Mouse (Mus musculus) forebrain, embryonic 14.5 days (tissue): ENCODE results near the gene Slc39a11. TPM values are rescaled to one million over a fixed set of nuclear protein-coding genes. Genes with fewer than 3 reads are reported as not detected.

ENCODE experiments used
- ATAC-seq: fragments of 200-750 bp; cut with Nextera tagmentation; 2 replicates; pipeline ENCODE4 v1.8.0; 2017; ENCODE audit warnings: mild to moderate bottlenecking, moderate library complexity
- DNase-seq: peaks from one replicate; pipeline ENCODE4 v3.0.0-alpha.2; 2015; ENCODE audit warnings: low spot score
- H3K27ac ChIP-seq: fragments of 300-500 bp; sonication (generic); 2 replicates; pipeline ENCODE4 v1.5.1; 2014; ENCODE audit warnings: low read depth, mild to moderate bottlenecking, control low read depth, low read length, moderate library complexity
- H3K27me3 ChIP-seq: fragments of 300-500 bp; sonication (generic); replicated peaks from 2 replicates; pipeline ENCODE4 v1.6.1; 2014; ENCODE audit warnings: low read length, control low read depth, mixed read lengths; ENCODE audit not compliant: control insufficient read depth, insufficient read depth
- H3K36me3 ChIP-seq: fragments of 300-500 bp; sonication (generic); 2 replicates; pipeline ENCODE4 v1.6.1; 2014; ENCODE audit warnings: low read length, control low read depth; ENCODE audit not compliant: control insufficient read depth, insufficient read depth
- H3K4me1 ChIP-seq: fragments of 300-500 bp; sonication (generic); 2 replicates; pipeline ENCODE4 v1.6.1; 2014; ENCODE audit warnings: antibody characterized with exemption, low read length, control low read depth; ENCODE audit not compliant: control insufficient read depth, insufficient read depth
- H3K4me2 ChIP-seq: fragments of 300-500 bp; sonication (generic); 2 replicates; pipeline ENCODE4 v1.6.1; 2014; ENCODE audit warnings: mild to moderate bottlenecking, control low read depth, low read length
- H3K4me3 ChIP-seq: fragments of 300-500 bp; sonication (generic); 2 replicates; pipeline ENCODE4 v1.5.1; 2014; ENCODE audit warnings: low read depth, low read length, control low read depth
- H3K9ac ChIP-seq: fragments of 300-500 bp; sonication (generic); 2 replicates; pipeline ENCODE4 v1.6.1; 2014; ENCODE audit warnings: mild to moderate bottlenecking, low read length, control low read depth, moderate library complexity
- H3K9me3 ChIP-seq: fragments of 300-500 bp; sonication (generic); replicated peaks from 2 replicates; pipeline ENCODE4 v1.6.1; 2016; ENCODE audit warnings: low read length, control low read depth, mixed read lengths; ENCODE audit not compliant: control insufficient read depth
- WGBS: fragments of 180-500 bp; shearing (Covaris S2); extraction: QIAGEN DNeasy Blood & Tissue Kit; methylation state at CpG from one replicate; pipeline ENCODE4 v1.1.7; 2014; 5-methylcytosine and 5-hydroxymethylcytosine counted together
- polyA plus RNA-seq: library from polyadenylated mRNA; unstranded; fragments of >200 nt; fragmentation: Nextera tagmentation; extraction: Ambion mirVana; gene quantifications from 2 replicates; pipeline ENCODE4 v1.2.1, GENCODE M21; 2014

Gene Slc39a11
- polyA plus RNA-seq, 1 experiment from 2014 or later, result 29.5 TPM

DNA sequence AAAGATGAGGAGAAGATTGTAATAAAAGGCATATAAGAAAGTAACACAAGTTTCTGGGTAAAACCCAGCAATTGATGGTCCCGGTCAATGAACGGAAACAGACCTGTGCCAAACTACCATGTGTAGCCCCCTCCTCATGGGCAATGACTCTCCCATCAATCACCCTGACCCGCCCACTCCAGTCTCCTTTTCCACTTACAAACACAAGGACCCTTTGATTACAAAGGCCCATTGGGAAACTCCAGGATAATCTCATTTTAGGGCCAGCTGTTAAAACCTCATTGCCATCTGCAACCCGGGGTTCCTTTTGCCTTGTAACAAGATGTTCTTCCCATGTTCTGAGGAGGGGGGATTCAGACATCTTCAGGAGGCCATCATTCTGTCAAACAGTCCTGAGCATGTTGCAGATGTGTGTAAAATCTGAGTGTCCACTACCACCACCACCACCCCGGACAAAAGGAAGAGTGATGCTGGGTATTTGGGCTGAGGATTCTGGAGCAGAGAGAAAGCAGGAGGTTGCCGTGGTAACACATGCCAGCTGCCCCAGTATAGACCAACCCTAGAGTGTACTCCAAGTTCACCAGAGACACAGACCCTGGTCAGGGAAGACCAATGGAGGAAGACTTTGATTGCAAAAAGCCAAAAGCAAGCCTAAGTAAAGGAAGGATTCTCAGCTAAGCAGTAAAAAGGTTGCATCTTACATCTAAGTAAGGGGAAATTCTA lies 419.3 kb downstream of the Slc39a11 start:
- Histone ChIP-seq H3K4me2 (no peak overlapping the region), H3K27ac (no peak overlapping the region), H3K4me3 (no peak overlapping the region), H3K9me3 (no peaks in the 10 kb centered on the region), H3K36me3 (no peaks in the 10 kb centered on the region), H3K4me1 (peaks cover 11% of the 10 kb centered on the region), H3K9ac (no peak overlapping the region), H3K27me3 (no peaks in the 10 kb centered on the region)
- 63% methylated on average over 6 of the region's 6 CpGs for WGBS
- DNase-seq, result peak; percentile 18
- peak; percentile 57; the same call in 1 of the 2 replicates for ATAC-seq

DNA sequence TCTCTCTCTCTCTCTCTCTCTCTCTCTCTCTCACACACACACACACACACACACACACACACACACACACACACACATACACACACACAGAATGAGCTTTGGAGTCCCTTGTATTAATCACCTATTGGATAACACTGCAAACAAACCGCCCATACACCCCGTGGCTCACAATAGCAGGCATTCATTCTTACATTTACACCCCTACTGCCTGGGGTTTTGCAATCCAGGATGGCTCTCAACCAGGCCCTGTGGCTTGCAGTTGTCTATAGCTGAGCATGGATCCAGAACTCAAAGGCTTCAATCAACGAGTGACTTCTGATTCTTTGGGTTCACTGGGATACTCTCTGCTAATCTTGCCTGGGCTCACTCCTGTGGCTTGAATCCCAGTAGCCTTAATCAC lies 424.1 kb downstream of the Slc39a11 start:
- 27% methylated on average over 3 of the region's 3 CpGs for WGBS
- no peak overlapping the region for H3K4me2 ChIP-seq
- no peaks in the 10 kb centered on the region for H3K9me3 ChIP-seq
- H3K36me3 ChIP-seq, result no peaks in the 10 kb centered on the region
- no peak overlapping the region for H3K4me3 ChIP-seq
- ATAC-seq (no peak), DNase-seq (no peak)
- peaks cover 13% of the 10 kb centered on the region for H3K4me1 ChIP-seq
- no peak overlapping the region for H3K27ac ChIP-seq
- H3K27me3 ChIP-seq, result 0 out of 2 replicates have a peak, but pooled peaks cover 2% of the 10 kb centered on the region
- no peak overlapping the region for H3K9ac ChIP-seq

- Histone ChIP-seq H3K9ac (no peak overlapping the region), H3K4me3 (no peak overlapping the region), H3K36me3 (no peaks in the 10 kb centered on the region), H3K9me3 (no peaks in the 10 kb centered on the region), H3K27ac (no peak overlapping the region), H3K4me1 (peaks cover 9% of the 10 kb centered on the region), H3K4me2 (no peak overlapping the region), H3K27me3 (0 out of 2 replicates have a peak, but pooled peaks cover 4% of the 10 kb centered on the region)
- WGBS, result 74% methylated on average over 4 of the region's 4 CpGs
- ATAC-seq, result no peak
- no peak for DNase-seq
Observed at GRCm38 (mm10) chr11:113223756-113224323, 426.0 kb downstream of the Slc39a11 start.

GRCm38 (mm10) chr11:113221267-113222195 lies 428.3 kb downstream of the Slc39a11 start:
- Histone ChIP-seq H3K4me2 (peak overlapping the region; percentile 1; the same call in 1 of the 2 replicates), H3K27me3 (0 out of 2 replicates have a peak, but pooled peaks cover 4% of the 10 kb centered on the region), H3K4me3 (no peak overlapping the region), H3K27ac (peak overlapping the region; percentile 10; the same call in 1 of the 2 replicates), H3K9me3 (no peaks in the 10 kb centered on the region), H3K4me1 (peaks cover 9% of the 10 kb centered on the region), H3K36me3 (no peaks in the 10 kb centered on the region), H3K9ac (no peak overlapping the region)
- WGBS, result 12% methylated on average over 18 of the region's 18 CpGs
- DNase-seq, result peak; percentile 65
- ATAC-seq, result peak; percentile 71

DNA sequence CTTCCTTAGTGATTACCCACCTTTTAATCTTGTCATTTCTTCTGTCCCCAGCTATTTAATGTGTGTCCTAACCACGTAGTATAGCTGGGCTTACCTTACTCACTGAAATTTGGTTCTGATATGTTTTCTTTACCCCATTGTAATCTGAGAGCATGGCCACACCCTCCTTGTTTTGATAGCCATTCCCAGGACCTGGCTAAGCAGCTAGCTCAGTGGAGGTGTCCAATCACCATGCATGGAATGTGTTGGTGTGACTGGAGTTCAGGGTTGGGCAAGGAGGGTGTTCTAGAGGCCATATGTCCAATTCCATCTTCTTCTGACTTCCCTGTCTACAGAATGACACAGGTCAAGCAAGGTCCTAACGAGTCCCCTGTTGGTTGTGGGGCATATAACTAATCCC lies 429.2 kb downstream of the Slc39a11 start:
- Histone ChIP-seq H3K4me1 (peaks cover 9% of the 10 kb centered on the region), H3K27ac (no peak overlapping the region), H3K27me3 (0 out of 2 replicates have a peak, but pooled peaks cover 4% of the 10 kb centered on the region), H3K9ac (no peak overlapping the region), H3K9me3 (no peaks in the 10 kb centered on the region), H3K4me3 (no peak overlapping the region), H3K36me3 (no peaks in the 10 kb centered on the region), H3K4me2 (no peak overlapping the region)
- WGBS, result 79% methylated on average over 2 of the region's 2 CpGs
- no peak for ATAC-seq
- no peak for DNase-seq

DNA sequence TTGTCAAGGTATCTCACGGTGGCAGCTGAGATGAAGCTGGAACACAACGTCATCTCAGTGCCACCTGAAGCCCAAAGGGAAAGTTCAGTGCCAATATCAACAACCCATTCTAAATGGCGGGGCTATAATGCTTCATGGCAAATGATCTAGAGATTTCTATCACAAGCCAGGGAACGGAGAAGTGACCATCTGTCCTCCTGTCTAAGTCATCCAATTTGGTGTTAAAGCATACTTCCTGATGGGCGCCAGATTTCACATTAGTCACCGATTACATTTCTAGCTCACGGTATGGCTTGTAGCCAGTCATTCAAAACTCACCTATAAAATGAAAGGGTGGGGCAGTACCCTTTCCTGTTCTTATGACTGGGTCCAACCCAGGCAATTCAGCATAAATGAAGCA lies 435.1 kb downstream of the Slc39a11 start:
- Histone ChIP-seq H3K36me3 (no peaks in the 10 kb centered on the region), H3K9ac (no peak overlapping the region), H3K4me1 (peaks cover 3% of the 10 kb centered on the region; the same call in 1 of the 2 replicates), H3K9me3 (0 out of 2 replicates have a peak, but pooled peaks cover 3% of the 10 kb centered on the region), H3K4me3 (no peak overlapping the region), H3K27ac (no peak overlapping the region), H3K27me3 (no peaks in the 10 kb centered on the region), H3K4me2 (no peak overlapping the region)
- ATAC-seq (no peak), DNase-seq (peak; percentile 49)
- WGBS, result 75% methylated on average over 7 of the region's 7 CpGs

DNA sequence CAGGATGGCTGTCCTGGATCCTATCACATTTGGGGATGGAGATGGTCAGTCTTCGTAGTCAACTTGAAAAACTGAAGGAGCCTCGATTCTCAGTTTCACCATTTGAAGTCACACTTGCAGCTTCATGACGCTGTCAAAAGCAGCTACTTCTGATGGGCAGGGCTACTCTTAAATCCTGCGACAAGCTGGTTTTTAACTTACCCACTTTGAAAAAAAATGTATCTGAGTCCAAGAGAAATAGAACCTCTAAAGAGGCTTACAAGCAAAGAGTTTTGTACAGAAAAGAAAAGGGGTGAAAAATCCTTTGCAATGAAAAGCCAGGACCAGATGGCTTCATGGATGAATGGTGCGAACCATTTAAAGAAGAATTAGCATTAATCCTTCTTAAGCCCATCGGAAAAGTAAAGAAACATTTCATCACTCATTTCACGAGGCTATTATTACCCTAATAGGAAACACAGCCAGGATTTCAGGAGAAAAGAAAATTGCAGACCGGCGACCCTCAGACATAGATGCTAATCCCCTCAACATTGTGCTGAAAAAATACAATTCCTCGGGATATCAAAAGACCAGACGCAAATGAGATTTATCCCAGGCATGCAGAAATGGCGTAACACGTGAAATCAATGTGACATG lies 437.4 kb downstream of the Slc39a11 start:
- Histone ChIP-seq H3K27ac (no peak overlapping the region), H3K9me3 (0 out of 2 replicates have a peak, but pooled peaks cover 3% of the 10 kb centered on the region), H3K4me3 (no peak overlapping the region), H3K4me2 (no peak overlapping the region), H3K27me3 (no peaks in the 10 kb centered on the region), H3K9ac (no peak overlapping the region), H3K4me1 (peaks cover 3% of the 10 kb centered on the region; the same call in 1 of the 2 replicates), H3K36me3 (no peaks in the 10 kb centered on the region)
- WGBS, result 4% methylated on average over 13 of the region's 13 CpGs
- DNase-seq (peak; percentile 64), ATAC-seq (peak; percentile 42; the same call in 1 of the 2 replicates)

DNA sequence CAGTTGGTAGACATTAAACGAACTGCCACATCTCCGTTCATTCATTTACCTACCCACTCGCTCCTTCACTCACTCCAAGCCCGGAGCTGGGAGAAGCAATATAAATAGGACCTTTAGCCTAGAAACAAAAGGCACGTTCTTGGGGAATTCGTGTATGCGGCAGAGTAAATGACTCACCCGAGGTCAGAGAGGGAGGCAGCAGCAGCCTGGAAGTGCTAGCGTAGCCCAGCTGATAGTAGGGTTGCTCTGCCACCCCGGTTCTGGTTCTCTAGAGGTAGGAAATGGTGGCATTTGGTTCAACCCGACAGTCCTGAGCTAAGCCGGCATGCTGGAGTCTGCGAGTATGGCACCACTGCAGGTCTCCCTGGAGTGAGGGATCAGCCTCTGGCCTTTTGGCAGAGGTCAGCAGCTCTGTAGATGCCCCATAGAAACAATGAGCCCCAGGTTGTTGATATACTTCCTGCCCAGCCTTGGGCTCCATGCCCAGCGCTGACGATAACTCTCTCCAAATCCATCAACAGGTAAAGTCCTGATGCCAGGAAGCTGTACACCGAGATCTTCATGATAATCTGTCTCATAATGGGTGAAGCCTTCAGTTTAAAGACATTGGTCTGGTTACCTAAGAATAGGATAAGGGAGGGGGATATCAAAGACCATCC lies 440.5 kb downstream of the Slc39a11 start:
- WGBS, result 76% methylated on average over 16 of the region's 16 CpGs
- H3K36me3 ChIP-seq, result no peaks in the 10 kb centered on the region
- DNase-seq, result no peak
- H3K4me2 ChIP-seq, result no peak overlapping the region
- no peak overlapping the region for H3K9ac ChIP-seq
- H3K27ac ChIP-seq, result no peak overlapping the region
- H3K9me3 ChIP-seq, result 0 out of 2 replicates have a peak, but pooled peaks cover 3% of the 10 kb centered on the region
- peaks cover 3% of the 10 kb centered on the region; the same call in 1 of the 2 replicates for H3K4me1 ChIP-seq
- H3K4me3 ChIP-seq, result no peak overlapping the region
- ATAC-seq, result no peak
- H3K27me3 ChIP-seq, result no peaks in the 10 kb centered on the region
